Mouse (Mus musculus): ENCODE data around the gene Ptprs.

DNA sequence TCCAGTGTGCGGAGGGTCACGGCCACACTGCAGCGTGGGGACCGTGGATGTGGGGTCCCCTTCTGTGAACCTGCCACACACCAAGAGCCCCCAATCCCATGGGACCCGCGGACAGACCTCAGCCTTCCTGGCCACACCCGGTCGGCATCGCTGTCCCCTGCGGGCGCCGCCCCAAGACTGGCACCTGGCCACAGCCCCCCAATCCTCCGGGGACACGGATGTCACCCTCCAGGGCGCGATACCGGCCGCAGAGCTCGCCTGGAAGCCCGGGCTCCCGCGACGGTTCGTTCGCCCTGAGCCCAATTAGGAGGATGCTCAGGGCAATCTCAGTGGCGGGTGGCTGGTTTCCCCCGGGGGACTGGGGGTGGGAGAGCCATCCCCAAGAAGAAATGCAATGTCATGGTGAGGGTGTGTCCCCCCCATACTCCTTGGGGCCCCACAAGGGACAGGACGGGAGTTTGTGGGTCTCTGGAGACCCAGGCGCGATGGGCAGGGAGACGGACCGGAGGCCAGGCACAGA is 1.9 kb downstream of the Ptprs start:
- TF ChIP-seq POLR2A (IDR thresholded peaks at IDR 0.05; ENCODE audit: borderline replicate concordance, extremely low read depth, low read depth, low read length) (no peak), CTCF (IDR thresholded peaks at IDR 0.05; ENCODE audit: insufficient read depth, low read length) (no peak)

All from lung, adult 2 months (tissue).